Mouse (Mus musculus) stomach, embryonic 15.5 days (tissue): Measurements from ENCODE around the gene Fut1. TPM values are rescaled to one million over a fixed set of nuclear protein-coding genes. Genes with fewer than 3 reads are reported as not detected.
A peak's percentile ranks its signal among the peaks of the same experiment; 100 is the strongest.
"Not testable (repeated sequence)": the region's sequence is repeated elsewhere in the genome, so short reads cannot be mapped to it uniquely, and the experiment has no call there.

Experiments used
- ATAC-seq: fragments of 200-750 bp; cut with Nextera tagmentation; 2 replicates; pipeline ENCODE4 v1.8.0; 2017; ENCODE audit warnings: low read depth, moderate number of reproducible peaks, moderate TSS enrichment; ENCODE audit not compliant: insufficient read depth, low FRiP score
- H3K27ac ChIP-seq: fragments of 300-500 bp; sonication (generic); 2 replicates; pipeline ENCODE4 v1.5.1; 2015; ENCODE audit warnings: mild to moderate bottlenecking, inconsistent platforms
- H3K27me3 ChIP-seq: fragments of 300-500 bp; sonication (generic); replicated peaks from 2 replicates; pipeline ENCODE4 v1.6.1; 2015; ENCODE audit warnings: inconsistent platforms
- H3K36me3 ChIP-seq: fragments of 300-500 bp; sonication (generic); 2 replicates; pipeline ENCODE4 v1.6.1; 2015; ENCODE audit warnings: inconsistent platforms
- H3K4me1 ChIP-seq: fragments of 300-500 bp; sonication (generic); 2 replicates; pipeline ENCODE4 v1.6.1; 2015; ENCODE audit warnings: inconsistent platforms
- H3K4me2 ChIP-seq: fragments of 300-500 bp; sonication (generic); 2 replicates; pipeline ENCODE4 v1.6.1; 2015; ENCODE audit warnings: mild to moderate bottlenecking, inconsistent platforms
- H3K4me3 ChIP-seq: fragments of 300-500 bp; sonication (generic); replicated peaks from 2 replicates; pipeline ENCODE4 v1.5.1; 2015; ENCODE audit warnings: inconsistent platforms
- H3K9ac ChIP-seq: fragments of 300-500 bp; sonication (generic); 2 replicates; pipeline ENCODE4 v1.6.1; 2015; ENCODE audit warnings: inconsistent platforms
- H3K9me3 ChIP-seq: fragments of 300-500 bp; sonication (generic); 2 replicates; pipeline ENCODE4 v1.6.1; 2016; ENCODE audit warnings: inconsistent platforms
- WGBS: fragments of 180-500 bp; shearing (Covaris S2); methylation state at CpG from one replicate; pipeline ENCODE4 v1.1.7; 2015; 5-methylcytosine and 5-hydroxymethylcytosine counted together
- polyA plus RNA-seq: library from polyadenylated mRNA; unstranded; fragments of >200 nt; fragmentation: Nextera tagmentation; extraction: Ambion mirVana; gene quantifications from 2 replicates; pipeline ENCODE4 v1.2.1, GENCODE M21; 2015

The Fut1 gene
- polyA plus RNA-seq, 1 experiment from 2014 or later: 0.76 TPM

DNA sequence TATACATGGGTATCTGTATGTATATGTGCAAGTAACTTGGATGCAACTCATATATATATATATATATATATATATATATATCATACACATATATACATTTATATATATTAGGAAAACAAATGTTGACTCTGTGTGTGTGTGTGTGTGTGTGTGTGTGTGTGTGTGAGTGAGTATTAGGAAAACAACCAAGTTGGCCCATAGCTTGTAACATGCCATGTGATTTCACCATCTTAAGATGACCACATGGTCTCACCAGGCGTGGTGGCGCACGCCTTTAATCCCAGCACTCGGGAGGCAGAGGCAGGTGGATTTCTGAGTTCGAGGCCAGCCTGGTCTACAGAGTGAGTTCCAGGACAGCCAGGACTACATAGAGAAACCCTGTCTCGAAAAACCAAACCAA is 44.6 kb downstream of the Fut1 start:
- not testable (repeated sequence) for H3K4me1 ChIP-seq, H3K27ac ChIP-seq, ATAC-seq, H3K9ac ChIP-seq, H3K4me2 ChIP-seq, H3K36me3 ChIP-seq, H3K9me3 ChIP-seq, H3K4me3 ChIP-seq, H3K27me3 ChIP-seq
- WGBS: 91% methylated on average over 6 of the region's 6 CpGs

DNA sequence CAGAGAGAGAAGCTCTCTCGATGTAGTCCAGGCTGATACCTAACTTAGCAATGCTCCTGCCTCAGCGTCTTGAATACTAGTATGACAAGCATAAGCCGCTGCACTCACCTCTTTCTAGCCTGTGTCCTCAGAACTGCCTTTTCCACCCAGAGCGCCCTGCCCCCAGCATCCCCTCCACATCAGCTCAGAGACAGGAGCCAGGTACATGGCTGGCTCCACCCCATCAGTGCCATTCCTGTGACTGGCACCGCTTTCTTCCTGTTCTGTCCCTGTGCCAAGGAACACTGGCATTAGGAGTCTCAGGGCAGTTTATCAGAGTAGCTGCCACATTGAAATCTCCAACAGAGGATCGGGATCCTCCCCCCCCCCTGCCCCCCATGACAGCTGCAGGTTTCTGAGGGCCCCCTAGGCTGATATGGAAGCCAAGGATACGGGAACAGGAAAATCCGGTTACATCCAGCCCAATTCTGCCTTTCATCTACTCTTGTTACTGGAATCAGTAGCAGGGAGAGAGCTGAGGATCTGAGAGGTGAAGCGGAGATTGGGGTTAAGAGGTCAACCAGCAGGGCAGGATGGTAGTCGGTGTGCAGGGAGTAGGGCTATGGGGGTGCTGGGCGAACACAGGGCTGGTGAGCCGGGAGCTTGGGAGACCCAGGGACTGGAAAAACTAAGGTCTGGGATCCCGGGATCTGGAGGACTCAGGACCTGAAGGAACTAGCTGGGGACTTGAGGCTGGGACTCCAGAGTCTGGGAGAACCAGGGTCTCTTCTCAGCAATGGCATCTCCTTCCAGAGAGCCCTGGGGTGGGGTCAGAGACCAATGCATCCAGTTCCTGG is 48.4 kb downstream of the Fut1 start:
- peak; percentile 36; the same call in 1 of the 2 replicates for ATAC-seq
- peak overlapping the region; percentile 48 for H3K27ac ChIP-seq

DNA sequence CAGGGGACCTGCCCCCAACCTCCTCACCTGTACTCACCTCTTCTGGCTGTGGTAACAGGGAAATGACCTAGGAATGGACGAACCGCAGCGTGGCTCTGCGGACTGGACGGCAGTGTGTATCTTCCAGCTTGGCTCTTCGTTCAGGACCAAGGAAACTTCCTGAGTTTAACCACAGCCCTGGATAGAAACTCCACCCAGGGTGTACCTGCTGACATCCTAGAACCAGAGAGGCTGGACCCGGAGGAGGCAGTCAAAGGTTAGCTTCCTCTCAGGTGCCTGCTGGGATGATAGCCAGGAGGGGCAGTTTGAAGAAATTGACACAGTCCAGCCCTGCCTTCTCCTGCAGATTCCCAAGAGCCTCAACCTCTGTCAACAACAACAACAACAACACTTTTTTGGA is 49.1 kb downstream of the Fut1 start, which contains the start of gene Fut2:
TSS of gene Fut2 (minus strand) at position 234 of the 400 bp plus-strand sequence.
- Histone ChIP-seq H3K36me3 (no peaks in the 10 kb centered on the region), H3K4me3 (peak within 1 kb of the TSS; percentile 2; the same call in 1 of the 2 replicates), H3K27ac (peak within 1 kb of the TSS; percentile 48), H3K4me1 (peaks cover 12% of the 10 kb centered on the region; the same call in 1 of the 2 replicates), H3K9me3 (no peaks in the 10 kb centered on the region), H3K9ac (no peak within 1 kb of the TSS), H3K27me3 (no peaks in the 10 kb centered on the region), H3K4me2 (peak within 1 kb of the TSS; percentile 23; the same call in 1 of the 2 replicates)
- WGBS: 64% methylated on average over 7 of the region's 7 CpGs
- no peak for ATAC-seq

More for the DNA sequence above, 48.4 kb downstream of the Fut1 start:
- Histone ChIP-seq H3K9ac (no peak overlapping the region), H3K4me3 (peak overlapping the region; percentile 2; the same call in 1 of the 2 replicates), H3K4me2 (peak overlapping the region; percentile 23; the same call in 1 of the 2 replicates), H3K36me3 (no peaks in the 10 kb centered on the region), H3K9me3 (no peaks in the 10 kb centered on the region), H3K4me1 (peaks cover 12% of the 10 kb centered on the region; the same call in 1 of the 2 replicates), H3K27me3 (no peaks in the 10 kb centered on the region)
- 49% methylated on average over 13 of the region's 13 CpGs for WGBS

DNA sequence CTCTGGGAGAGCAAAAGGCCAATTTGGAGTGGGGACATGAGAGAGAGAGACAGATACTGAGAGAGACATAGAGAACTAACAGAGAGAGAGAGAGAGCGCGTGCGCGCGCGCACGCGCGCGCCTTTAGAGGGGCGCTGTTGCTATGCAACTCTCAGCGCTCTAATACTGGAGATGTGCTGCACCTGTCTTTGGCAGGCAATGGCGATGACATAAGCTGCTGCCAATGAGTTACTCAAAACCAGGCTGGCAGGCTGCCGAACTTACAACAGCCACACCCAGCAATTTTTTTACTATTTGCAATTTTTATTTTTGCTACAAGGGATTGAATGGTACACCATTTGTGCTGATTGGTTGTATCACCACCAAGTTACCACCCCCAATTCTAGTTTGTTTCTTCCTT is 50.7 kb downstream of the Fut1 start:
- no peaks in the 10 kb centered on the region for H3K9me3 ChIP-seq
- ATAC-seq: no peak
- no peaks in the 10 kb centered on the region for H3K27me3 ChIP-seq
- no peaks in the 10 kb centered on the region for H3K36me3 ChIP-seq
- WGBS: 69% methylated on average over 14 of the region's 14 CpGs
- H3K9ac ChIP-seq: no peak overlapping the region
- no peak overlapping the region for H3K27ac ChIP-seq
- H3K4me1 ChIP-seq: peaks cover 12% of the 10 kb centered on the region; the same call in 1 of the 2 replicates
- H3K4me3 ChIP-seq: no peak overlapping the region
- no peak overlapping the region for H3K4me2 ChIP-seq

DNA sequence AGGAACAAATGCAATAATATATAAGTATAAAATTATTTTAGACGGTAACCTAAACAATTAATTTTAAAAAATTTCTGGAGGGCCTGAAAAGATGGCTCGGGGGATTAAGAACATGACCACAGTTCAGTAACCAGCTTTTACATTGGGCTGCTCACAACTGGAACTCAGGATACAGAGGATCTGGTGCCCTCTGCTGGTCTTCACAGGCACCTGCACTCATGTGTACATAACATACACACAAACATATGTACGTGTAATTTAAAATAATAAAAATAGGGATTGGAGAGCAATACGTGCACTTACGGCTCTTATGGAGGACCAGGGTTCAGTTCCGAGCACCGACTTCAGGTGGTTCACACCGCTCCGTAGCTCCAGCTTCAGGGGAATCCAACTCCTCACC is 51.8 kb downstream of the Fut1 start:
- H3K4me3 ChIP-seq: no peak overlapping the region
- WGBS: 93% methylated on average over 9 of the region's 9 CpGs
- ATAC-seq: no peak
- H3K4me1 ChIP-seq: peaks cover 12% of the 10 kb centered on the region; the same call in 1 of the 2 replicates
- H3K27me3 ChIP-seq: no peaks in the 10 kb centered on the region
- H3K9me3 ChIP-seq: no peaks in the 10 kb centered on the region
- H3K27ac ChIP-seq: no peak overlapping the region
- no peaks in the 10 kb centered on the region for H3K36me3 ChIP-seq
- H3K4me2 ChIP-seq: no peak overlapping the region
- no peak overlapping the region for H3K9ac ChIP-seq

Other genes with a start within 250 kb of the Fut1 start
- 3.5 and 4.0 TPM in 2 replicates for gene Lin7b, start 246.7 kb upstream of the Fut1 start, polyA plus RNA-seq
- gene Snrnp70, start 221.5 kb upstream of the Fut1 start, polyA plus RNA-seq: 225 and 247 TPM in 2 replicates
- 0.08 TPM in 1 of 2 replicates, not detected in the other for gene Kcna7, start 211.6 kb upstream of the Fut1 start, polyA plus RNA-seq
- 2.6 and 2.7 TPM in 2 replicates for gene Ntf5, start 203.6 kb upstream of the Fut1 start, polyA plus RNA-seq
- gene Lhb, start 196.5 kb upstream of the Fut1 start, polyA plus RNA-seq: 0.62 TPM in 1 of 2 replicates, not detected in the other
- gene Gys1, start 182.4 kb upstream of the Fut1 start, polyA plus RNA-seq: 34.3 and 37.7 TPM in 2 replicates
- gene Ruvbl2, start 179.2 kb upstream of the Fut1 start, polyA plus RNA-seq: 127 and 139 TPM in 2 replicates
- gene Ftl1, start 157.4 kb upstream of the Fut1 start, polyA plus RNA-seq: 4,747 and 4,817 TPM in 2 replicates
- 157 and 168 TPM in 2 replicates for gene Bax, start 150.4 kb upstream of the Fut1 start, polyA plus RNA-seq
- 1.4 and 1.8 TPM in 2 replicates for gene Tulp2, start 135.4 kb upstream of the Fut1 start, polyA plus RNA-seq
- not detected in 2 replicates for gene Gm45808, start 130.5 kb upstream of the Fut1 start, polyA plus RNA-seq
- 3.5 and 3.7 TPM in 2 replicates for gene Dhdh, start 128.5 kb upstream of the Fut1 start, polyA plus RNA-seq
- gene Nucb1, start 106.9 kb upstream of the Fut1 start, polyA plus RNA-seq: 214 and 230 TPM in 2 replicates
- gene Ppp1r15a, start 91.0 kb upstream of the Fut1 start, polyA plus RNA-seq: 21.1 and 36.1 TPM in 2 replicates
- 2.9 TPM in 2 replicates for gene Plekha4, start 91.0 kb upstream of the Fut1 start, polyA plus RNA-seq
- gene Hsd17b14, start 62.4 kb upstream of the Fut1 start, polyA plus RNA-seq: 2.2 and 3.9 TPM in 2 replicates
- 78.8 and 87.1 TPM in 2 replicates for gene Bcat2, start 47.1 kb upstream of the Fut1 start, polyA plus RNA-seq
- 0.18 and 0.41 TPM in 2 replicates for gene Fgf21, start 1.8 kb upstream of the Fut1 start, polyA plus RNA-seq
- 0.19 and 0.31 TPM in 2 replicates for gene Izumo1, start 4.5 kb downstream of the Fut1 start, polyA plus RNA-seq
- 11.0 and 11.6 TPM in 2 replicates for gene Rasip1, start 10.2 kb downstream of the Fut1 start, polyA plus RNA-seq
- 7.4 and 9.5 TPM in 2 replicates for gene Mamstr, start 22.7 kb downstream of the Fut1 start, polyA plus RNA-seq
- gene Fut2, start 49.1 kb downstream of the Fut1 start, polyA plus RNA-seq: 5.2 and 6.7 TPM in 2 replicates
- gene Ntn5, start 66.7 kb downstream of the Fut1 start, polyA plus RNA-seq: 0.70 and 1.0 TPM in 2 replicates
- 3.6 and 4.5 TPM in 2 replicates for gene Sec1, start 77.1 kb downstream of the Fut1 start, polyA plus RNA-seq
- gene Car11, start 82.6 kb downstream of the Fut1 start, polyA plus RNA-seq: 9.6 and 10.1 TPM in 2 replicates
- gene Dbp, start 87.8 kb downstream of the Fut1 start, polyA plus RNA-seq: 2.8 and 4.4 TPM in 2 replicates
- gene Rpl18, start 98.2 kb downstream of the Fut1 start, polyA plus RNA-seq: 954 and 1,069 TPM in 2 replicates
- 35.4 and 36.7 TPM in 2 replicates for gene Sphk2, start 100.7 kb downstream of the Fut1 start, polyA plus RNA-seq
- gene Fam83e, start 103.9 kb downstream of the Fut1 start, polyA plus RNA-seq: 12.8 and 13.3 TPM in 2 replicates
- 0.45 TPM in 1 of 2 replicates, not detected in the other for gene Spaca4, start 108.5 kb downstream of the Fut1 start, polyA plus RNA-seq
- 1.1 and 1.9 TPM in 2 replicates for gene Lmtk3, start 166.4 kb downstream of the Fut1 start, polyA plus RNA-seq
- 6.7 and 14.4 TPM in 2 replicates for gene Sult2b1, start 167.4 kb downstream of the Fut1 start, polyA plus RNA-seq
- gene Cyth2, start 197.3 kb downstream of the Fut1 start, polyA plus RNA-seq: 85.0 and 103 TPM in 2 replicates
- gene Kcnj14, start 207.5 kb downstream of the Fut1 start, polyA plus RNA-seq: 1.0 and 1.4 TPM in 2 replicates
- 57.0 and 64.3 TPM in 2 replicates for gene Grwd1, start 213.7 kb downstream of the Fut1 start, polyA plus RNA-seq